Mouse (Mus musculus) forebrain, embryonic 12.5 days (tissue): ENCODE data around the gene Ctsll3. TPM values are rescaled to one million over a fixed set of nuclear protein-coding genes. Genes with fewer than 3 reads are reported as not detected.

Experiments
- ATAC-seq: fragments of 200-750 bp; cut with Nextera tagmentation; 2 replicates; pipeline ENCODE4 v1.8.0; 2017; ENCODE audit warnings: moderate TSS enrichment; ENCODE audit not compliant: low FRiP score
- H3K27ac ChIP-seq: fragments of 300-500 bp; sonication (generic); 2 replicates; pipeline ENCODE4 v1.5.1; 2016; ENCODE audit warnings: mild to moderate bottlenecking
- H3K27me3 ChIP-seq: fragments of 300-500 bp; sonication (generic); 2 replicates; pipeline ENCODE4 v1.6.1; 2016; ENCODE audit warnings: mild to moderate bottlenecking
- H3K36me3 ChIP-seq: fragments of 300-500 bp; sonication (generic); replicated peaks from 2 replicates; pipeline ENCODE4 v1.6.1; 2016; ENCODE audit warnings: mild to moderate bottlenecking
- H3K4me1 ChIP-seq: fragments of 300-500 bp; sonication (generic); 2 replicates; pipeline ENCODE4 v1.6.1; 2016
- H3K4me2 ChIP-seq: fragments of 300-500 bp; sonication (generic); 2 replicates; pipeline ENCODE4 v1.6.1; 2016; ENCODE audit warnings: mild to moderate bottlenecking, moderate library complexity
- H3K4me3 ChIP-seq: fragments of 300-500 bp; sonication (generic); replicated peaks from 2 replicates; pipeline ENCODE4 v1.5.1; 2016; ENCODE audit warnings: mild to moderate bottlenecking
- H3K9ac ChIP-seq: fragments of 300-500 bp; sonication (generic); 2 replicates; pipeline ENCODE4 v1.6.1; 2016; ENCODE audit warnings: mild to moderate bottlenecking
- H3K9me3 ChIP-seq: fragments of 300-500 bp; sonication (generic); 2 replicates; pipeline ENCODE4 v1.6.1; 2016
- whole genome bisulfite sequencing: fragments of 180-500 bp; shearing (Covaris S2); methylation state at CpG from one replicate; pipeline ENCODE4 v1.1.7; 2016; 5-methylcytosine and 5-hydroxymethylcytosine counted together
- polyA plus RNA-seq: library from polyadenylated mRNA; unstranded; fragments of >200 nt; fragmentation: Nextera tagmentation; extraction: Ambion mirVana; gene quantifications from 2 replicates; pipeline ENCODE4 v1.2.1, GENCODE M21; 2016

Gene Ctsll3
- polyA plus RNA-seq: not detected in 2 replicates

DNA sequence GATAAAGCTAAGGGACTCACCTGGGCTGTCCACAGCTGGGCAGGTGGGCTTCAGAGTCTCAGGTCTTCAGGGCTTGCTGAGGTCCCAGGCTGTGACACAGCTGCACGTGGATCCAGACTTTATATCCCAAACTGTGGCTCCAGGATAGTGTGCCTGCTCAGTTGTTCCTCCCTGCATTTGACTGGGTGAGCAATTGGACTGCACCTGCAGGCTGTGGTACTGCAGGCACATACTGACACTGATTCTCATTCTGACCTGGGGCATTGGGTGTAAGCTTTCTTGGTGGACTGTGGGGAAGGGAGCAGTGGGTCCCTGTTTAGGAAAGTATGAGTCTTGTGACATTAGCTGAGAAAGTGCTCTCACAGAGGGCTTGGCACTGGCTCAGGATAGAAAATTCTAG lies at the start of gene Ctsll3:
Gene Ctsll3, minus strand, starts transcription at position 101 of the 400 bp plus-strand sequence.
- H3K4me3 ChIP-seq: no peak within 1 kb of the TSS
- H3K9ac ChIP-seq: no peak within 1 kb of the TSS
- no peaks in the 10 kb centered on the region for H3K36me3 ChIP-seq
- no peak within 1 kb of the TSS for H3K4me2 ChIP-seq
- WGBS: 96% methylated on average over 1 of the region's 1 CpGs
- H3K4me1 ChIP-seq: no peaks in the 10 kb centered on the region
- no peaks in the 10 kb centered on the region for H3K27me3 ChIP-seq
- no peak within 1 kb of the TSS for H3K27ac ChIP-seq
- ATAC-seq: no peak
- H3K9me3 ChIP-seq: no peaks in the 10 kb centered on the region

DNA sequence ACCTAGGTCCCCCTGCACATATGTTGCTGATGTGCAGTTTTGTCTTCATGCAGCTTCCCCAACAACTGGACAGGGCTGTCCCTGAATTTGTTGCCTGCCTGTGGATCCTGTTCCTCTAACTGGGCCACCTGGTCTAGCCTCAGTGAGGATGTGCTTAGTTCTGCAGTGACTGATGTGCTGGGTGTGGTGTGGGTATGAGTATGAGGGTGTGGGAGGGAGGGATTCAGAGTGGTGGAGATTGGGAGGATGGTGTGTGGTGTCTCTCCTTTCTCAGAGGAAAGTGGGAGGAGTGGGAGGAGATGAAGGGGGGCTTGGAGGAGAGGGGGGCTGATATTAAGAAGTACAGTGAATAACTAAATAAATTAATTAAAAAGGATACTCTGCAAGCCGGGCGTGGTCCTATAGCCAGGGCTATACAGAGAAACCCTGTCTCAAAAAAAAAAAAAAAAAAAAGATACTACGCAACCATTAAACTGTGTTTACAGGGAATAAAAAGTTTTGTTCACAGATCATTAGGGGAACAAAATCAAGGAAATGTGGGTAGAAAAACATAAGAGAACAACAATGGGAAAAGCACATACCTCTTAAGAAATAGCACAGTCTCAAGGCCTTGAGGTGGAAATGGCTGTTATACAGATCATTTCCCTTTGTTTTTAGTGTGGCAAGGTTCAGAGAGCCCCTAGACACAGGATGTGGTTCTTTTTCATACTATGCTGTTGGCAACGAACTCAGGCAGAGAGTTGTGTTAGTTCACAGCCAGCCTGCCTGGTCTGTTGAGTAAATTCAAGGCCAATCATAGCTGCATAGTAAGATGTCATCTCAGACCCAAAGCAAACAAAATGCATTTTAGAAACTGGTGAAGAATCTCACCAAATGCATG lies 45.8 kb upstream of the Ctsll3 start:
- WGBS: 87% methylated on average over 4 of the region's 4 CpGs

GRCm38 (mm10) chr13:60843153-60843552 lies 40.5 kb upstream of the Ctsll3 start:
- no peaks in the 10 kb centered on the region for H3K9me3 ChIP-seq
- ATAC-seq: no peak
- WGBS: 85% methylated on average over 8 of the region's 8 CpGs
- H3K36me3 ChIP-seq: no peaks in the 10 kb centered on the region
- no peak overlapping the region for H3K9ac ChIP-seq
- H3K4me3 ChIP-seq: no peak overlapping the region
- no peaks in the 10 kb centered on the region for H3K4me1 ChIP-seq
- H3K27ac ChIP-seq: no peak overlapping the region
- H3K4me2 ChIP-seq: no peak overlapping the region
- no peaks in the 10 kb centered on the region for H3K27me3 ChIP-seq

More for the DNA sequence above, 45.8 kb upstream of the Ctsll3 start:
- H3K27ac ChIP-seq: no peak overlapping the region
- no peak for ATAC-seq
- H3K4me3 ChIP-seq: no peak overlapping the region
- no peaks in the 10 kb centered on the region for H3K27me3 ChIP-seq
- H3K9ac ChIP-seq: no peak overlapping the region
- no peaks in the 10 kb centered on the region for H3K9me3 ChIP-seq
- H3K36me3 ChIP-seq: no peaks in the 10 kb centered on the region
- H3K4me1 ChIP-seq: no peaks in the 10 kb centered on the region
- H3K4me2 ChIP-seq: no peak overlapping the region

DNA sequence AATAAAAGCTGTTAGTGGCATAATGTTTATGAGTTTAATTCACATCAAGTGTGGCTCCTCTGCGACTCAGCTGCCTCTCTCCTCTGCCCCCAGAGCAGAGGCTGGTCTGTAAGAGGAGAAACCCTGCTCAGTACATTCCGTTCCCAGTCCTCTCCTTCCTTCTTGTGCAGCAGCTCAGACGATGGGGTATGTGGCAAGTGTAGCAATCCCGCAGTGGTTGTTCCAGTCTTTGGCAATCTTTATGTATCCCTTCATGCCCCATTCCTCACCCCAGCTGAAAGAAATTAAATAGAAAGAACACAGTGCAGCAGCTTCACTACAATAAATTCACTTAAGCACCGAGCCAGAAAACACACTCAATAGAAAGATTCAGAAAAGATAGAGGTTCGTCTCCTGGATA lies 40.1 kb upstream of the Ctsll3 start:
- Histone ChIP-seq H3K4me1 (no peaks in the 10 kb centered on the region), H3K4me2 (no peak overlapping the region), H3K36me3 (no peaks in the 10 kb centered on the region), H3K27me3 (no peaks in the 10 kb centered on the region), H3K4me3 (no peak overlapping the region), H3K9ac (no peak overlapping the region), H3K27ac (no peak overlapping the region), H3K9me3 (no peaks in the 10 kb centered on the region)
- WGBS: 88% methylated on average over 6 of the region's 6 CpGs
- ATAC-seq: no peak

DNA sequence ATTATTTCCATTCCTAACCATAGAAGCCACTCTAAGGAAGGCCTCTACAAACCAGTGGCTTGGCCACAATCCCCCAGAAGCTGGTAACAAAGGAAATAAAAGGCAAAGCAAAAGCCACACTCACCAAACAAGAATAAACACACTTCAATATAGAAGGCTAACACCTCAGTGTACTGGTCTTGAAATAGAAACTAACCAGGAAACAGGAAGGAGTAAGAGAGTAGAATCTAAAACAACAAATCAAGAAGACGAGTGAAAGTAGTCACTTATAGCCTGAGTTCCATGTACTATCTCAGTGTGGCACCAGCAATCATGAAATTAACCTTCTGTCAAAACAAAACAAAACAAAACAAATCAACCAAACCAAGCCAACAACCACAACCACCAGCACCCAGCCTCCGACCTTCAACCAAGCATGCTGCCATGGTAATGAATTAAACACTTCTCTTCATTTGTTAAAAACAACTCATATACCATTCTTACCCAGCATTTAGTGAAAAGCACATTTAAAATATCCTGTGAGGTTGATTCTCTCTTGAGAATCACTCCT lies 36.8 kb upstream of the Ctsll3 start:
- no peak overlapping the region for H3K4me2 ChIP-seq
- H3K9ac ChIP-seq: no peak overlapping the region
- H3K27me3 ChIP-seq: no peaks in the 10 kb centered on the region
- no peaks in the 10 kb centered on the region for H3K36me3 ChIP-seq
- WGBS: 70% methylated on average over 2 of the region's 2 CpGs
- no peaks in the 10 kb centered on the region for H3K4me1 ChIP-seq
- no peaks in the 10 kb centered on the region for H3K9me3 ChIP-seq
- H3K27ac ChIP-seq: no peak overlapping the region
- no peak for ATAC-seq
- H3K4me3 ChIP-seq: no peak overlapping the region

- H3K9me3 ChIP-seq: no peaks in the 10 kb centered on the region
- H3K4me2 ChIP-seq: no peak overlapping the region
- no peak overlapping the region for H3K27ac ChIP-seq
- no peak for ATAC-seq
- H3K36me3 ChIP-seq: no peaks in the 10 kb centered on the region
- no peaks in the 10 kb centered on the region for H3K4me1 ChIP-seq
- H3K27me3 ChIP-seq: no peaks in the 10 kb centered on the region
- WGBS: 71% methylated on average over 3 of the region's 3 CpGs
- no peak overlapping the region for H3K4me3 ChIP-seq
- H3K9ac ChIP-seq: no peak overlapping the region
Measured at GRCm38 (mm10) chr13:60826052-60826451, 23.4 kb upstream of the Ctsll3 start.

GRCm38 (mm10) chr13:60820486-60821175 lies 18.0 kb upstream of the Ctsll3 start:
- H3K27ac ChIP-seq: no peak overlapping the region
- H3K9me3 ChIP-seq: no peaks in the 10 kb centered on the region
- H3K27me3 ChIP-seq: no peaks in the 10 kb centered on the region
- no peak for ATAC-seq
- WGBS: 69% methylated on average over 3 of the region's 3 CpGs
- no peak overlapping the region for H3K9ac ChIP-seq
- H3K4me2 ChIP-seq: no peak overlapping the region
- H3K4me1 ChIP-seq: no peaks in the 10 kb centered on the region
- H3K4me3 ChIP-seq: no peak overlapping the region
- H3K36me3 ChIP-seq: no peaks in the 10 kb centered on the region

DNA sequence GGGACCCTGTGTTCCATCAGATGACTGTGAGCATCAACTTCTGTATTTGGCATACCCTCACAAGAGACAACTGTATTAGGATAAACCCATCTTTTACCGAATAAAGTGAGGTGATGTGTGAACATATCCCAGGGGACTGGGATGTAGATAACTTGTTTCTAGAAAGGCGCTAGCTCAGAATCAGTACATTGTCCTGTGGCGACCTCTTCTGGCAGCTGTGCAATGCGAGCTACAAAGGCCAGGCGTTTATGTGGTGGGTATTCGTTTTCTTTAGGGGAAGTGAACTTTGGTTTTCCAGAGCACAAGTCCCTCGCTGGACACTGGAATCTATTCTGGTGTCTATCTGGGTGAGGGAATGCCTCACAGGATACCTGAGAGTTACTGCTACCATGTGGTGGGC lies 16.8 kb upstream of the Ctsll3 start:
- Histone ChIP-seq H3K9me3 (no peaks in the 10 kb centered on the region), H3K27ac (no peak overlapping the region), H3K36me3 (no peaks in the 10 kb centered on the region), H3K27me3 (no peaks in the 10 kb centered on the region), H3K4me3 (no peak overlapping the region), H3K4me2 (no peak overlapping the region), H3K9ac (no peak overlapping the region), H3K4me1 (no peaks in the 10 kb centered on the region)
- no peak for ATAC-seq
- 13% methylated on average over 7 of the region's 7 CpGs for WGBS

GRCm38 (mm10) chr13:60813722-60814121 lies 11.1 kb upstream of the Ctsll3 start:
- no peak overlapping the region for H3K9ac ChIP-seq
- 68% methylated on average over 1 of the region's 1 CpGs for WGBS
- no peaks in the 10 kb centered on the region for H3K36me3 ChIP-seq
- no peak overlapping the region for H3K4me2 ChIP-seq
- H3K27me3 ChIP-seq: no peaks in the 10 kb centered on the region
- no peak for ATAC-seq
- no peaks in the 10 kb centered on the region for H3K9me3 ChIP-seq
- no peak overlapping the region for H3K27ac ChIP-seq
- H3K4me1 ChIP-seq: no peaks in the 10 kb centered on the region
- no peak overlapping the region for H3K4me3 ChIP-seq

GRCm38 (mm10) chr13:60812768-60813167 lies 10.1 kb upstream of the Ctsll3 start:
- H3K4me1 ChIP-seq: no peaks in the 10 kb centered on the region
- no peak for ATAC-seq
- 89% methylated on average over 6 of the region's 6 CpGs for WGBS
- H3K9me3 ChIP-seq: no peaks in the 10 kb centered on the region
- no peak overlapping the region for H3K27ac ChIP-seq
- H3K36me3 ChIP-seq: no peaks in the 10 kb centered on the region
- H3K27me3 ChIP-seq: no peaks in the 10 kb centered on the region
- no peak overlapping the region for H3K4me3 ChIP-seq
- H3K4me2 ChIP-seq: no peak overlapping the region
- H3K9ac ChIP-seq: no peak overlapping the region

DNA sequence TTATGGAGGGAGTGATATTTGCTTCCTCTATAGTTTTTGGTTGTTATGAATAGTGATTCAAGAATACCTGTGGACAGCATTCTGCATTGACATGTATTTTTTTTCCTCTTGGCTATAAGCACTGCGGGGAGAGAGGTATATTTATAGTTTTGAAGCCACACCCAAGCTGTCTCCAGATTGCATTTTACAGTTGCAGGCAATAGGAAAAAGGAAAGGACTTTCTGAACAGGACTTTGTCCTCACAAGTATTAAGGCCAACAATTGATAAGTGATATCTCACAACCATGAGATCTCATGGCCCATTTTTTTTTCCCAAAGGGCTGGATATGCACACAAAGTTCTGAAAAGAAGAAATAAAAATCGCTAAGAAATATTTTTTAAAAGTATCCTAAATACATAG lies 7.0 kb upstream of the Ctsll3 start:
- no peaks in the 10 kb centered on the region for H3K4me1 ChIP-seq

GRCm38 (mm10) chr13:60789466-60789865 lies 13.2 kb downstream of the Ctsll3 start:
- H3K4me2 ChIP-seq: no peak overlapping the region
- no peaks in the 10 kb centered on the region for H3K9me3 ChIP-seq
- no peaks in the 10 kb centered on the region for H3K4me1 ChIP-seq
- H3K27me3 ChIP-seq: no peaks in the 10 kb centered on the region
- H3K36me3 ChIP-seq: no peaks in the 10 kb centered on the region
- ATAC-seq: no peak
- no peak overlapping the region for H3K4me3 ChIP-seq
- WGBS: 75% methylated on average over 1 of the region's 1 CpGs
- no peak overlapping the region for H3K27ac ChIP-seq
- H3K9ac ChIP-seq: no peak overlapping the region

More for the DNA sequence above, 7.0 kb upstream of the Ctsll3 start:
- Histone ChIP-seq H3K9me3 (no peaks in the 10 kb centered on the region), H3K4me3 (no peak overlapping the region), H3K4me2 (no peak overlapping the region), H3K27me3 (no peaks in the 10 kb centered on the region), H3K9ac (no peak overlapping the region), H3K27ac (no peak overlapping the region), H3K36me3 (no peaks in the 10 kb centered on the region)
- ATAC-seq: no peak
- 91% methylated on average over 2 of the region's 2 CpGs for WGBS
